Comparison of ENCODE assay signal across 10 mouse cellular contexts in the genomic region with DNA sequence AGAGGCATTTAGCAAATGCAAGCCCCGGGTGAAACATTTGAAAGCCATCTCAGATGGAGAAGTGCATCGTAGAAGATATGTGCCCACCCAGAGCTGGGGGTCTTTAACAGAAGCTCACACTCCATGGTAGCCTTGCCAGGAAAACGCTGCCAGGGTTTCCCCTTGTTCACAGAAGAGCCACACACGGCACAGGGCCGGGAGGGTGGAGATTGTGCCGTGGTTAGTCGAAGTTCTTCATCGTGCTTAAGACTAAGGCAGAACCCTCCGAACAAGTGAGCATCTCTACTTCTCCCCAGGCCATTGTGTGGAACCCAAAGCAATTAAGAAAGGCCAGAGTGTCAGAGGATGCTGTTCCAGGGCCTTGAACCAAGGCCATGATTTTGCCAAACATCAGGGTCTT.
DNase-seq lines count a peak whose midpoint lies in the region; ATAC-seq and TF ChIP-seq lines count a peak whose summit lies in the region.
"Had no signal": no experiment of that assay in that cellular context is flagged by ENCODE, and none has a peak within 500 bp of the region (broad histone marks: within the 10 kb centered on the region; RNA-seq: fewer than 3 reads in every experiment).

No protein-coding gene starts in this region.

- H3K27me3 ChIP-seq in hindbrain, embryonic 11.5 days (ENCODE audit: control insufficient read depth, insufficient read depth, low read length) = peaks cover 76% of the 10 kb centered on the region
- peaks cover 99% of the 10 kb centered on the region for H3K27me3 ChIP-seq in hindbrain, embryonic 10.5 days (ENCODE audit: insufficient read depth, poor library complexity, severe bottlenecking)
- H3K27me3 ChIP-seq in thymus, adult 2 months (ENCODE audit: control insufficient read depth, insufficient read depth, low read length) = no peaks in the 10 kb centered on the region
- H3K27me3 ChIP-seq in intestine, embryonic 16.5 days (replicated peaks; ENCODE audit: control insufficient read depth, insufficient read depth, low read length) = peaks cover 29% of the 10 kb centered on the region

- peak overlapping the region; percentile 19 for H3K4me2 ChIP-seq in hindbrain, embryonic 11.5 days (replicated peaks; ENCODE audit: low read depth, low read length)
- H3K4me2 ChIP-seq in intestine, embryonic 16.5 days (ENCODE audit: low read depth, low read length) = peak overlapping the region; percentile 43

- H3K9ac ChIP-seq in hindbrain, embryonic 11.5 days (ENCODE audit: low read depth, low read length) = no peak overlapping the region
- H3K9ac ChIP-seq in intestine, embryonic 16.5 days (ENCODE audit: low read depth, low read length) = peak overlapping the region; percentile 38; the same call in 1 of the 2 replicates

- TF ChIP-seq CTCF in thymus, adult 2 months (IDR thresholded peaks at IDR 0.05; ENCODE audit: borderline replicate concordance, control insufficient read depth, extremely low read depth, insufficient read depth, low read length, poor library complexity) = no peak

- no peak for DNase-seq in hindbrain, embryonic 11.5 days (ENCODE audit: low spot score)
- DNase-seq in hindbrain, embryonic 10.5 days (ENCODE audit: low spot score) = no peak
- DNase-seq in thymus, adult 2 months = no peak
- no peak for DNase-seq in thymus, postnatal 25 days
- peak; percentile 43 for DNase-seq in testis, postnatal 10 days (ENCODE audit: low spot score)
- no peak for DNase-seq in adrenal gland, adult 8-10 months
- DNase-seq in left cerebral cortex, adult 18-20 months (ENCODE audit: low spot score in 2 of 2) = no peak
- DNase-seq: embryo, embryonic 11 days; thymus, adult 18-20 months had no signal

- no peaks in the 10 kb centered on the region for H3K9me3 ChIP-seq in hindbrain, embryonic 11.5 days (ENCODE audit: control insufficient read depth, low read length)
- no peaks in the 10 kb centered on the region for H3K9me3 ChIP-seq in hindbrain, embryonic 10.5 days
- H3K9me3 ChIP-seq in intestine, embryonic 16.5 days (ENCODE audit: control insufficient read depth, low read length) = no peaks in the 10 kb centered on the region

- H3K4me1 ChIP-seq in hindbrain, embryonic 11.5 days (replicated peaks; ENCODE audit: control insufficient read depth, insufficient read depth, low read length) = peaks cover 5% of the 10 kb centered on the region; the same call in 1 of the 2 replicates
- peaks cover 23% of the 10 kb centered on the region for H3K4me1 ChIP-seq in hindbrain, embryonic 10.5 days (replicated peaks)
- peaks cover 30% of the 10 kb centered on the region for H3K4me1 ChIP-seq in thymus, adult 2 months (replicated peaks; ENCODE audit: control insufficient read depth, insufficient read depth, low read length)
- peaks cover 19% of the 10 kb centered on the region for H3K4me1 ChIP-seq in intestine, embryonic 16.5 days (ENCODE audit: control insufficient read depth, insufficient read depth, low read length)

- no peak for ATAC-seq in hindbrain, embryonic 11.5 days (ENCODE audit: low FRiP score)
- no peak for ATAC-seq in intestine, embryonic 16.5 days

- H3K36me3 ChIP-seq in hindbrain, embryonic 11.5 days (ENCODE audit: control insufficient read depth, insufficient read depth, low read length) = no peaks in the 10 kb centered on the region
- no peaks in the 10 kb centered on the region for H3K36me3 ChIP-seq in hindbrain, embryonic 10.5 days
- no peaks in the 10 kb centered on the region; the same call in 1 of the 2 replicates for H3K36me3 ChIP-seq in thymus, adult 2 months (ENCODE audit: control insufficient read depth, insufficient read depth, low read length)
- no peaks in the 10 kb centered on the region for H3K36me3 ChIP-seq in intestine, embryonic 16.5 days (ENCODE audit: control insufficient read depth, insufficient read depth, low read length)

- no peak overlapping the region for H3K27ac ChIP-seq in hindbrain, embryonic 11.5 days (ENCODE audit: low read depth, low read length)
- H3K27ac ChIP-seq in hindbrain, embryonic 10.5 days = no peak overlapping the region
- H3K27ac ChIP-seq in thymus, adult 2 months (ENCODE audit: control insufficient read depth, insufficient read depth, low read length) = no peak overlapping the region
- H3K27ac ChIP-seq in intestine, embryonic 16.5 days (ENCODE audit: low read length) = no peak overlapping the region

- peak overlapping the region; percentile 17 for H3K4me3 ChIP-seq in hindbrain, embryonic 11.5 days (ENCODE audit: low read depth, low read length)
- no peak overlapping the region for H3K4me3 ChIP-seq in hindbrain, embryonic 10.5 days
- 0 out of 2 replicates have a peak overlapping the region, but pooled peaks have one; percentile 11 for H3K4me3 ChIP-seq in thymus, adult 2 months (ENCODE audit: control insufficient read depth, insufficient read depth, low read length)
- H3K4me3 ChIP-seq in intestine, embryonic 16.5 days (ENCODE audit: low read length) = peak overlapping the region; percentile 20

- TF ChIP-seq POLR2A in thymus, adult 2 months (IDR thresholded peaks at IDR 0.05; ENCODE audit: control insufficient read depth, extremely low read depth, insufficient read depth, low read length, poor library complexity) = no peak

- WGBS in hindbrain, embryonic 11.5 days = 85% methylated on average over 9 of the region's 9 CpGs
- WGBS in hindbrain, embryonic 10.5 days = 82% methylated on average over 9 of the region's 9 CpGs
- 44% methylated on average over 9 of the region's 9 CpGs for WGBS in thymus, adult 2 months
- 75% methylated on average over 9 of the region's 9 CpGs for WGBS in intestine, embryonic 16.5 days
